Mouse (Mus musculus) heart, postnatal 0 days (tissue): ENCODE data around the gene Il1r2. TPM values are rescaled to one million over a fixed set of nuclear protein-coding genes. Genes with fewer than 3 reads are reported as not detected.

Experiments
- ATAC-seq: fragments of 200-750 bp; cut with Nextera tagmentation; 2 replicates; pipeline ENCODE4 v1.8.0; 2017; ENCODE audit warnings: low read depth, moderate number of reproducible peaks, moderate library complexity; ENCODE audit not compliant: insufficient read depth
- DNase-seq: peaks from one replicate; pipeline ENCODE4 v3.0.0-alpha.2; 2016; ENCODE audit warnings: low spot score
- H3K27ac ChIP-seq: fragments of 300-500 bp; sonication (generic); 2 replicates; pipeline ENCODE4 v1.5.1; 2014; ENCODE audit warnings: low read depth, mild to moderate bottlenecking
- H3K27me3 ChIP-seq: fragments of 300-500 bp; sonication (generic); 2 replicates; pipeline ENCODE4 v1.6.1; 2014; ENCODE audit warnings: low read length, mixed read lengths; ENCODE audit not compliant: control insufficient read depth, insufficient read depth
- H3K36me3 ChIP-seq: fragments of 300-500 bp; sonication (generic); replicated peaks from 2 replicates; pipeline ENCODE4 v1.6.1; 2014; ENCODE audit warnings: low read length, mixed read lengths; ENCODE audit not compliant: control insufficient read depth, insufficient read depth
- H3K4me1 ChIP-seq: fragments of 300-500 bp; sonication (generic); 2 replicates; pipeline ENCODE4 v1.6.1; 2014; ENCODE audit warnings: antibody characterized with exemption; ENCODE audit not compliant: control insufficient read depth, insufficient read depth
- H3K4me2 ChIP-seq: fragments of 300-500 bp; sonication (generic); 2 replicates; pipeline ENCODE4 v1.6.1; 2014; ENCODE audit warnings: low read depth, mild to moderate bottlenecking, low read length, moderate library complexity
- H3K4me3 ChIP-seq: fragments of 300-500 bp; sonication (generic); 2 replicates; pipeline ENCODE4 v1.5.1; 2014; ENCODE audit warnings: low read depth, low read length
- H3K9ac ChIP-seq: fragments of 300-500 bp; sonication (generic); replicated peaks from 2 replicates; pipeline ENCODE4 v1.6.1; 2014; ENCODE audit warnings: low read depth, low read length, mixed read lengths
- H3K9me3 ChIP-seq: fragments of 300-500 bp; sonication (generic); replicated peaks from 2 replicates; pipeline ENCODE4 v1.6.1; 2016; ENCODE audit warnings: low read length; ENCODE audit not compliant: control insufficient read depth
- CTCF ChIP-seq: IDR thresholded peaks from 2 replicates; pipeline ENCODE4 v1.5.1; 2016; ENCODE audit warnings: antibody characterized with exemption, control low read depth, low read depth
- EP300 ChIP-seq: IDR thresholded peaks from 2 replicates; pipeline ENCODE4 v1.6.1; 2016; ENCODE audit warnings: antibody characterized with exemption, low read depth
- WGBS: fragments of 180-500 bp; shearing (Covaris S2); extraction: QIAGEN DNeasy Blood & Tissue Kit; methylation state at CpG from one replicate; pipeline ENCODE4 v1.1.7; 2014; 5-methylcytosine and 5-hydroxymethylcytosine counted together
- polyA plus RNA-seq: library from polyadenylated mRNA; unstranded; fragments of >200 nt; fragmentation: Nextera tagmentation; extraction: Ambion mirVana; gene quantifications from 2 replicates; pipeline ENCODE4 v1.2.1, GENCODE M21; 2015
- total RNA-seq: library from RNA; depleted of rRNA; stranded (reverse); fragments of >200 nt; gene quantifications from 2 replicates; pipeline ENCODE4 v1.2.3, GENCODE M21; 2014; ENCODE audit warnings: low replicate concordance

The Il1r2 gene
- total and polyA plus RNA-seq, 2 experiments from 2014 or later: 0.15 to 1.1 TPM

DNA sequence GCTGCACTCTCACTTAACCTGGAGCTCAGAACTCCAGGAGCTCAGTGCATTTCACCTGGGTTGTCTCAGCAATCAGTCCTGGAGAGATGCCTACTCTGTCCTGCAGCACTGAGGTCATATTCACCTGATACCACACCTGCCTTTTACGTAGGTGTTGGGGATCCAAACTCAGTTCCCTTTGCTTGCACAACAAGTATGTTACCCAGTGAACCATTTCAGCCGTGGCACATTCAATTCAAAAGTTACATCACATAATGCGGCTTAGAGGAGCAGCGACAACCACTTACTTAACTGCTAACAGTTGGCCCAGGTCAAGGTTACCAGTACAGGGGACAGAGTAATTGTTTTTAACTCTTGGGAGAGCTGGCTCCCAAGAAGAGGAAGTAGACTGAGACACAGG, 58.8 kb downstream of the Il1r2 start:
- Histone ChIP-seq H3K4me2 (no peak overlapping the region), H3K27ac (no peak overlapping the region), H3K9ac (no peak overlapping the region), H3K4me3 (no peak overlapping the region), H3K4me1 (no peaks in the 10 kb centered on the region), H3K36me3 (no peaks in the 10 kb centered on the region), H3K9me3 (no peaks in the 10 kb centered on the region), H3K27me3 (0 out of 2 replicates have a peak, but pooled peaks cover 3% of the 10 kb centered on the region)
- DNase-seq: no peak
- WGBS: 83% methylated on average over 4 of the region's 4 CpGs
- no peak for ATAC-seq
- TF ChIP-seq CTCF (no peak), EP300 (no peak)

DNA sequence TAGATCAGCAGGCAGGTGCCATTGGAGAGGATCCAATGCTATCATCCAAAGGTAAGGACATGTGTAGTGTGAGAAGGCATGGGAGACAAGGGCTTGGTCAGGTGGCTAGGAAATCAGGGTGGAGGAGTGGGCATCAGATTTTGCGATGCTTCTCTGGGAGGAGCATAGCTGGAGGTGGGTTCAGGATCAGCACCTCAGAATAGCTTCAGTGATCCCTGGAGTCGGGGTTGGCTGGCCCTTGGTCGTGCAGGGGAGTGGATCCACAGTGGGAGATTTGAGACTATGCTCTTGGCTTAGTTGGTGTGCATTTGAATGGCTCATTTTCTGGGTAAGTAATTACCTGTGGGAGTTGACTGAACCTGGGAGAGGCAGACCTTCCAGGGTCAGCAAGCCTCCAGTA, 59.7 kb downstream of the Il1r2 start:
- Histone ChIP-seq H3K9me3 (no peaks in the 10 kb centered on the region), H3K4me3 (no peak overlapping the region), H3K9ac (no peak overlapping the region), H3K4me1 (no peaks in the 10 kb centered on the region), H3K36me3 (no peaks in the 10 kb centered on the region), H3K27ac (no peak overlapping the region), H3K27me3 (0 out of 2 replicates have a peak, but pooled peaks cover 3% of the 10 kb centered on the region), H3K4me2 (no peak overlapping the region)
- DNase-seq (no peak), ATAC-seq (no peak)
- no peak for TF ChIP-seq CTCF
- no peak for TF ChIP-seq EP300
- WGBS: 65% methylated on average over 3 of the region's 3 CpGs

DNA sequence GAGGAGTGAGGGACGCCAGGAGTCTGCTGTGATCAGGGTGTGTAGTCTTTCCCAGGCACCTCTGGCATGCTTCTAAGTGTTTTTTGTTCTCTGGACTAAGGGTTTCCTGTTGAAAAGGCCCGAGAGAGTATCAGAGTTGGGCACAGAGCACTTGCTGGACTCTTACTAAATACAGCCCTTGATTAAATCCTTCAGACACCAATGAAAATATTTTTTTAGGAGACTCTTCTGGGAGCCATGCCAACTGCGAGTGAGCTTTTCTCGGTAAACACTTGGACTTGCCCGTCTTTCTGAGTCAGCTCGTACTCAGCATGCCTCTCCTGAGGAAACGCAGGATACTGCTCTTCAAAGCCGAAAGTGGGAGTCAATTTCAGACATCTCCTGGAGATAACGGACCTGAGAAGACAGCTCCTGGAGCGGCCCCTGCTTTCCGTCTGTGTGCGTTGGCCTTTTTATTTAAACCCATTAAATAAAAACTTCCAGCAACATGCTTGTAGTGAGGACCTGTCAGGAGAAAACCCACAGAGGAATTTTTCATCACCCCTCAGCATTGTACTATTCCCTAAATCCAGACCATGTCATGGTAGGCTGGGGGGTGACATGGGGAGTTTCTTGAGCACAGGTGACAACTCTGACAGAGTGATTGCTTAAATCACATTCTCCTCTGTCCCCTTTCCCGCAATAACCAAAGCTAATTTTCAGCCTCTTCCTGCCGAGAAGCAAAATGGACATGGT, 66.1 kb downstream of the Il1r2 start:
- 21% methylated on average over 14 of the region's 14 CpGs for WGBS
- peak overlapping the region; percentile 19; the same call in 1 of the 2 replicates for H3K4me2 ChIP-seq
- no peak overlapping the region for H3K9ac ChIP-seq
- peak overlapping the region; percentile 61 for H3K27ac ChIP-seq
- DNase-seq (peak; percentile 80), ATAC-seq (peak; percentile 81)
- TF ChIP-seq EP300 (peak; percentile 32), CTCF (no peak)
- H3K9me3 ChIP-seq: no peaks in the 10 kb centered on the region
- H3K4me3 ChIP-seq: no peak overlapping the region
- H3K36me3 ChIP-seq: no peaks in the 10 kb centered on the region
- no peaks in the 10 kb centered on the region for H3K27me3 ChIP-seq
- H3K4me1 ChIP-seq: peaks cover 8% of the 10 kb centered on the region

DNA sequence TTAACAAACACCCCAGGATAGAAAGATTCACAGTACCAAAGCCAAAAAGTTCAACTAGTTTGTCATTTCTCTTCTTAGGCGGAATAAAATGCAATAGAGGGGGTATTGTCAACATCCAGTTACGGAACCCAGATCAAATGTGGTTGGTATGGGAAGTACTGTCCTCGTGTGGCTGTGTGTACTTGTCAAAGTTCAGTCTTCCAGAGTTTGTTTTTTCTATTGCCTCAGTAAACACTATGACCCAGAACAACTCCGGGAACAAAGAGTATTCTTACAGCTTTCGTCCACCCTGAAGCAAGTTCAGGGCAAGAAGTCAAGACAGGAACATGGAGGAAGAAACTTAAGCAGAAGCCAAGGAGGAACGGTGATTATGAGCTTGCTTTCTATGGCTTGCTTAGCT, 82.2 kb downstream of the Il1r2 start:
- WGBS: 84% methylated on average over 6 of the region's 6 CpGs
- no peak for ATAC-seq
- no peak for DNase-seq
- no peaks in the 10 kb centered on the region for H3K4me1 ChIP-seq
- H3K27me3 ChIP-seq: no peaks in the 10 kb centered on the region
- TF ChIP-seq CTCF (no peak), EP300 (no peak)
- H3K9me3 ChIP-seq: no peaks in the 10 kb centered on the region
- no peak overlapping the region for H3K9ac ChIP-seq
- no peaks in the 10 kb centered on the region for H3K36me3 ChIP-seq
- no peak overlapping the region for H3K4me2 ChIP-seq
- no peak overlapping the region for H3K27ac ChIP-seq
- H3K4me3 ChIP-seq: no peak overlapping the region

DNA sequence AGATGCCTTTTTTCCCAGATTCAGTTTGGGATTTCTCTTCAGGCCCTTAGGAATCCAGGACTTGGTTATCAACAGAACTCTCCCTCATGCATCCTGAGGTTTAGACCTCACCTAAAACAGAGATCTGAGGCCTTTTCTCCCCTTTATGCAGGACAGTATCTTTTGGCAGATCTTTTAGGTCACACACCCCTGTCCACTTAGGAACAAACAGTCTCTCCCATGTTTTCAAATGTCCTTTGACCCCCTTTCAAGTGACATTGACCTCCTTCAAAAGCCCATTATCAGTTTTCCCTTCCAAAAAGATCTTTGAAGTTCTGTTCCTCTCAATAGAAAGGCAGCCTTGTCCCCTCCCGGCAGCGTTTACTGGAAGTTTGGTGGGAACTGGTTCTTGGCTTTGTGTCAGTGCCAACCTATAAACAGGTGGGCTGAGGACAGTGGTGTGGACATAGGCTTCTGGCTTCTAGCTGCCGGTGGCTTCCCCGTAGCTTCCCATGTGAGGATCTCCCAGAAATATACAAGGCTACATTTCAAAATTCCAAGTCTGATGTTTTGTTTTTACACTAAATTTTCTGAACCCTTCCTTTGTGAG, 89.5 kb downstream of the Il1r2 start:
- H3K9ac ChIP-seq: no peak overlapping the region
- H3K4me2 ChIP-seq: no peak overlapping the region
- H3K9me3 ChIP-seq: 0 out of 2 replicates have a peak, but pooled peaks cover 6% of the 10 kb centered on the region
- no peaks in the 10 kb centered on the region for H3K27me3 ChIP-seq
- no peak overlapping the region for H3K27ac ChIP-seq
- 77% methylated on average over 4 of the region's 4 CpGs for WGBS
- H3K4me3 ChIP-seq: no peak overlapping the region
- H3K36me3 ChIP-seq: no peaks in the 10 kb centered on the region
- ATAC-seq (no peak), DNase-seq (no peak)
- no peak for TF ChIP-seq EP300
- no peak for TF ChIP-seq CTCF
- H3K4me1 ChIP-seq: no peaks in the 10 kb centered on the region

DNA sequence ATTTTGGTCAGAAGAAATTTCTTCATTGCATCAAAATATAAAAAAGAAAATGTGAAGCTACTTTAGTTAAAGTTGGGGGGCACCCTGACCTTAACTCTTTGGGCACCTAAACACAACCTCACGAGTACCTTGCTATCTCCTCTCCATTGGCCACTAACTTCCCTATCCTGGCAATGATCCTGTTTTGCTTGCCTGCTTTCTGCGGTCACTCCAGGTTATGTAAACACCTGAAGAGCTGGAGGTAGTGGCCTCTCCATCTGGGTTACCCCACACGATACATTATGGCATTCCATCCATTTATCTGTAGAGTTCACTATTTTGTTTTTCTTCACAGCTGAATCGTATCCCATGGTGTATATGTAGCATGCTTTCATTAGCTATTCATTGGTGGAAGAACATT, 90.5 kb downstream of the Il1r2 start:
- H3K4me2 ChIP-seq: no peak overlapping the region
- H3K27ac ChIP-seq: no peak overlapping the region
- whole genome bisulfite sequencing: 81% methylated on average over 4 of the region's 4 CpGs
- TF ChIP-seq EP300 (no peak), CTCF (no peak)
- no peaks in the 10 kb centered on the region for H3K27me3 ChIP-seq
- H3K9me3 ChIP-seq: 0 out of 2 replicates have a peak, but pooled peaks cover 6% of the 10 kb centered on the region
- no peaks in the 10 kb centered on the region for H3K36me3 ChIP-seq
- no peak overlapping the region for H3K9ac ChIP-seq
- DNase-seq (no peak), ATAC-seq (no peak)
- H3K4me1 ChIP-seq: no peaks in the 10 kb centered on the region
- no peak overlapping the region for H3K4me3 ChIP-seq
